Mouse (Mus musculus) right cerebral cortex, postnatal 36 days (tissue): ENCODE measurements at regions not wholly inside any gene's neighbourhood (a gene's known extent, or its start where the extent isn't known, plus 50 kb on each side); places are given as distances from the start of the nearest gene placed in this dataset.

Experiments
- DNase-seq, 2 experiments: peaks; one replicate each; pipeline ENCODE4 v3.0.0; 2022; ENCODE audit warnings: low spot score in 2 of 2, mixed read lengths in 1 of 2

GRCm38 (mm10) chr19:56039091-56040004 lies 247.6 kb upstream of the Habp2 start:
- DNase-seq, result no peak

- DNase-seq, result no peak
These were observed 245.0 kb upstream of the Habp2 start for GRCm38 (mm10) chr19:56041930-56042329.

- DNase-seq, result no peak
These were observed 240.1 kb upstream of the Habp2 start for GRCm38 (mm10) chr19:56046784-56047390.

- DNase-seq, result no peak
These were observed 232.8 kb upstream of the Habp2 start for GRCm38 (mm10) chr19:56054186-56054585.

GRCm38 (mm10) chr19:56056397-56056796 lies 230.5 kb upstream of the Habp2 start:
- DNase-seq, result no peak

GRCm38 (mm10) chr19:56061882-56062540 lies 224.9 kb upstream of the Habp2 start:
- DNase-seq, result no peak

GRCm38 (mm10) chr19:56063099-56063498 lies 223.8 kb upstream of the Habp2 start:
- DNase-seq, result no peak

GRCm38 (mm10) chr19:56065730-56066129 lies 221.2 kb upstream of the Habp2 start:
- no peak for DNase-seq

GRCm38 (mm10) chr19:56068165-56068564 lies 218.8 kb upstream of the Habp2 start:
- DNase-seq, result no peak

GRCm38 (mm10) chr19:56068854-56069253 lies 218.1 kb upstream of the Habp2 start:
- no peak for DNase-seq

- DNase-seq, result no peak
These were observed 217.7 kb upstream of the Habp2 start for GRCm38 (mm10) chr19:56069266-56069665.

GRCm38 (mm10) chr19:56071340-56071739 lies 215.6 kb upstream of the Habp2 start:
- no peak for DNase-seq

- no peak for DNase-seq
These were observed 210.8 kb upstream of the Habp2 start for GRCm38 (mm10) chr19:56076128-56076527.

GRCm38 (mm10) chr19:56077491-56077890 lies 209.4 kb upstream of the Habp2 start:
- DNase-seq, result no peak

- DNase-seq, result no peak
These were observed 200.4 kb upstream of the Habp2 start for GRCm38 (mm10) chr19:56086413-56087083.

GRCm38 (mm10) chr19:56087127-56087526 lies 199.8 kb upstream of the Habp2 start:
- DNase-seq, result no peak

- DNase-seq, result no peak
These were observed 197.1 kb upstream of the Habp2 start for GRCm38 (mm10) chr19:56089795-56090375.

GRCm38 (mm10) chr19:56091581-56091980 lies 195.4 kb upstream of the Habp2 start:
- no peak for DNase-seq

- DNase-seq, result no peak
These were observed 191.1 kb upstream of the Habp2 start for GRCm38 (mm10) chr19:56095873-56096272.

GRCm38 (mm10) chr19:56099725-56100124 lies 187.2 kb upstream of the Habp2 start:
- no peak for DNase-seq

GRCm38 (mm10) chr19:56100131-56100872 lies 186.6 kb upstream of the Habp2 start:
- DNase-seq, result no peak
